Mouse (Mus musculus) E14TG2a.4 (cell line): ENCODE data around the gene Rwdd1.

ENCODE experiments used
- H3K27me3 ChIP-seq: 2 replicates; pipeline ENCODE4 v1.6.1; 2014; ENCODE audit warnings: low read length, control low read depth; ENCODE audit not compliant: insufficient read depth
- H3K36me3 ChIP-seq: 2 replicates; pipeline ENCODE4 v1.6.1; 2014; ENCODE audit warnings: low read length, control low read depth; ENCODE audit not compliant: insufficient read depth
- H3K4me1 ChIP-seq: replicated peaks from 2 replicates; pipeline ENCODE4 v1.6.1; 2014; ENCODE audit warnings: low read depth, low read length, control low read depth
- H3K4me3 ChIP-seq: replicated peaks from 2 replicates; pipeline ENCODE4 v1.5.1; 2014; ENCODE audit warnings: mild to moderate bottlenecking, low read length
- H3K9me3 ChIP-seq: 2 replicates; pipeline ENCODE4 v1.6.1; 2014; ENCODE audit warnings: low read length, control low read depth
- CTCF ChIP-seq: conservative IDR thresholded peaks from 2 replicates; pipeline ENCODE4 v1.5.1; 2014; ENCODE audit warnings: low read length
- NANOG ChIP-seq: IDR thresholded peaks from 2 replicates; pipeline ENCODE4 v1.6.1; 2014; ENCODE audit warnings: borderline replicate concordance, low read length, mixed read lengths
- POU5F1 ChIP-seq: IDR thresholded peaks from 2 replicates; pipeline ENCODE4 v1.6.1; 2014; ENCODE audit warnings: low read length, borderline replicate concordance

The Rwdd1 gene

DNA sequence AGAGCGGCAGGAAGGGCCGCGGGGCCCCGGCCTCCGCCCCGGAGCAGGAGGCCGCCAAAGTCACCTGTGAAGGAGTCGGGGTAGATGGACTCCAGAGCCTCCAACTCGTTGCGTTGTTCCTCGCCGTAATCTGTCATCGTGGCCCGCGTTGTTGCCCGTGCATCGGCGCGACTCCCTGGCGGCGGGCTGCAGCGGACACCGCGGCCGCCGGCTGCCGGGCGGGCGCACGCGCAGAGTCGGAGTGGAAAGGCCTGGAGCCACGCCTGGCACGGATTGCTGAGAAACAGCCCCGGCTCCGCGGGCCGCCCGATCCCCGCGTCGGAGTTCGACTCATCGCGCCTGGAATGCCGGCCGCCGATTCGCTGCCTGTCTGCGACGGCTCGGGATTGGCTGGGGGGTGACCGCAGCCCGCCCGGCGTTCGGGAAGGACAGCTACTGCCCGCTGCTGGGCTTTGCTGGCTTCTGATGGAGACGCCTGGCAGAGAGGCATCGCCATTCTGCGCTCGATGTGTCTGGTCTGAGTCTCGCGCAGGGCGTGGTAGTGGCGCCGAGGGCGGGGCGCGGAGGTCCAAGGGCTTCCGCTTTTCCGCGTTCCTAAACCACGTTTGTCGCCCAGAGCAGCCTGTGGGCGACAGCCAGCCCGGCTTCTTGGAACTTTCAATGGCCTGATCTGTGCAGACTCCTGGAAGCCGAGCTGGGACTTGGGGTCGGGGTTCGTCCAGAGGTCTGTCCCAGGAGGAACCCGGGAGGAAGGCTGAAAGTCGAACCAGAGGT is at the start of gene Rwdd1:
TSS of gene Rwdd1 (minus strand) at position 323 of the 774 bp plus-strand sequence.
- peaks cover 40% of the 10 kb centered on the region for H3K4me1 ChIP-seq
- no peaks in the 10 kb centered on the region for H3K27me3 ChIP-seq
- no peaks in the 10 kb centered on the region for H3K9me3 ChIP-seq
- peak within 1 kb of the TSS; percentile 95 for H3K4me3 ChIP-seq
- TF ChIP-seq CTCF (no peak), NANOG (no peak)
- H3K36me3 ChIP-seq, result peaks cover 18% of the 10 kb centered on the region

DNA sequence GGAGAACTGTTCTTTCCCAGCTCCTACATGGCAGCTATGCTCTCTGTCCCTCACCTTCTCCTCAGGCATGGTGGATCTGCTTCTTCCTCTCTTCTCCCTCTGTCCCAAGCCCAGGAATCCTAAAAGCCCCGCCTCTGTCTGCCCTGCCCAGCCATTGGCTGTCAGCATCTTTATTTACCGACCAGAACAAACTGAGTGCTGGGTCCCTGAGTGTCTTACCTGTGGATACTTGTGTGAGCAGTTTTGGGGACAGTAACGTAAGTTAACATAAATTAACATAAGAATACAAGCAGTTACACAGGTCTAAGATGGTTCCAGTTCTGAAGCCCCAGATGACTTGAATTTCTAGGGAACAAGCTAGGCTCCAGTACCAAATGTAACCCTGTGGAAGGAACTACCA is 47.2 kb upstream of the Rwdd1 start:
- TF ChIP-seq NANOG (no peak), POU5F1 (no peak), CTCF (no peak)
- Histone ChIP-seq H3K4me1 (peaks cover 9% of the 10 kb centered on the region), H3K36me3 (no peaks in the 10 kb centered on the region), H3K9me3 (no peaks in the 10 kb centered on the region), H3K4me3 (no peak overlapping the region), H3K27me3 (no peaks in the 10 kb centered on the region)

DNA sequence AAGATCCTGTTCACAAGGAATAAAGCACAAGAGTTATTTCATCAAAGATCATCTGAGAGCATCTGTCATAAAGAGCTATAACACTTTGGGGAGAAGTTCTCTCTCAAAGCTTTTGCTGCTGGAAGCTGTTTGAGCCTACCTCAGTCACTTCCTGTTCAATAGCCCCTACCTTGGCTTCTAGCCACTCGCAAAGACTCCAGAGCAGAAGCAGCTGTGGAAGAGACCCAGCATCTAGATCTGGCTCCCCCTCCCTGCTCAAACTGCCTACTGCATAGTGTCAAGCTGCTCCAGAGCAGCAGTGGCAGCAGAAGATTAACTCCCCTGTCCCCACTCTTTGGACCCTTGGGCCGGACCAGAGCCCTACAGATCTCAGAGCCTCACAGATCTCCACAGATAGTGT is 34.6 kb upstream of the Rwdd1 start:
- Histone ChIP-seq H3K27me3 (no peaks in the 10 kb centered on the region), H3K4me3 (no peak overlapping the region)
- TF ChIP-seq NANOG (no peak), CTCF (no peak), POU5F1 (no peak)

DNA sequence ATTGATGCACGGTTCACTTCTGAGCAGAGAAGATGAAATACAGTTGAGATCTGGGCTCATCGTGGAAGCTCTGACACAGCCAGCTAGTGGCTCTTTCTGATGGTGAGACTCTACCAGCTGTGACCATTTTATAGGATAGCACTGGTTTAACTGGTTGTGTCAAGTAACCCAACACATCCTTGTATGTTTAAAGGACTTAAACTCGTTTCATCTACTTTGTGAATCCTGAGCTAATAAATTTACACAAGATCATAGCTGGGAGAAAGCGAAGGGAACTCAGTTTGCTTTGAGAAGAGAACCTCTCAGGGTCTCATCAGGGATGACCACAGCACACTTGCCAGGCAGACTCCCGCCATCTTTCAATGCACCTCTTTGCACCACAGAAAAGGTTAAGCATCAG is 24.8 kb upstream of the Rwdd1 start, which contains the start of gene Calhm4:
TSS of gene Calhm4 (minus strand) at position 101 of the 400 bp plus-strand sequence.
- Histone ChIP-seq H3K9me3 (no peaks in the 10 kb centered on the region), H3K4me3 (no peak within 1 kb of the TSS), H3K36me3 (no peaks in the 10 kb centered on the region), H3K4me1 (no peaks in the 10 kb centered on the region), H3K27me3 (no peaks in the 10 kb centered on the region)
- TF ChIP-seq CTCF (no peak), NANOG (no peak), POU5F1 (no peak)

More for the DNA sequence above, 34.6 kb upstream of the Rwdd1 start:
- H3K4me1 ChIP-seq, result no peaks in the 10 kb centered on the region
- H3K9me3 ChIP-seq, result no peaks in the 10 kb centered on the region
- no peaks in the 10 kb centered on the region for H3K36me3 ChIP-seq

DNA sequence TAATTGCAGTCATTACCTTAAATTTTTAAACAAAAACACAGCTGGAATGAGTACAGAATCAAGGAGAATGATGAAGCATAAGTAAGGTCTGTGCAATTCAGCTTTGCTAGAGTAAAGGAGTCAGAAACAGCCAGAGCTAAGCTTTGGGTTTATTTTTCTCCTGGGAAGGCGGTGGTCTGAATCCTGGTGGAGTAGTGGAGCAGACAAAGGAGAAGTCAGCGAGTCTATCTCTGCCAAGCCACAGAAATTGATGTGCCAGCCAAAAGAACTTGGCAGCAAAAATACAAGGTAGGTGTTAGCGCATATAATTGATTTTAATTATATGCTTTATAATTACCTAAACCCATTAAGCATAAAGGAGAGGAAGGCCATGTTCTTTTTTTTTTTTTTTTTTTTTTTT is 18.0 kb upstream of the Rwdd1 start, which contains the start of gene Trappc3l:
TSS of gene Trappc3l (plus strand) at position 197 of the 400 bp plus-strand sequence.
- Histone ChIP-seq H3K9me3 (no peaks in the 10 kb centered on the region), H3K36me3 (no peaks in the 10 kb centered on the region)
- TF ChIP-seq NANOG (no peak), POU5F1 (no peak), CTCF (no peak)

DNA sequence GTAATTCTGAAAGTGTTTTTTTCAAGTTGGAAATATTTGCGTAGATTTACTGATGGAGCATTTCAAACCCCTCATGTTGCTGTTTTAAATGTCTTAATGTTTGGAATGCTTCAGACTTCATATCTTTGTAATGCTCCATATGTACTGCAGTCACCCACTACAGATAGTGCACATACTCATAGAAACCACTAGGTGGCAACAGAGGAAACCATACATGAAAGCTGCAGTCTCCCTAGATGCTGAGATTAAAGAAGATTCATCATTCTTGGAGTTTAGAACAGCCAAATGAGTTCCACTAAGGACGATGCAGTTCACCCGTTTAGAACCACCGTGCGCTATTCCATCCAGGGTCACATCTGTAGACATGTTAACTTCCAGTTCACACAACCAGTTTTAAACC is 17.2 kb upstream of the Rwdd1 start:
- H3K4me1 ChIP-seq, result peaks cover 12% of the 10 kb centered on the region
- H3K36me3 ChIP-seq, result no peaks in the 10 kb centered on the region
- 0 out of 2 replicates have a peak, but pooled peaks cover 5% of the 10 kb centered on the region for H3K27me3 ChIP-seq
- no peaks in the 10 kb centered on the region for H3K9me3 ChIP-seq
- H3K4me3 ChIP-seq, result no peak overlapping the region
- no peak for TF ChIP-seq NANOG
- peak; percentile 87 for TF ChIP-seq CTCF

More for the DNA sequence above, 18.0 kb upstream of the Rwdd1 start, which contains the start of gene Trappc3l:
- H3K27me3 ChIP-seq, result 0 out of 2 replicates have a peak, but pooled peaks cover 5% of the 10 kb centered on the region
- peaks cover 12% of the 10 kb centered on the region for H3K4me1 ChIP-seq
- no peak within 1 kb of the TSS for H3K4me3 ChIP-seq

DNA sequence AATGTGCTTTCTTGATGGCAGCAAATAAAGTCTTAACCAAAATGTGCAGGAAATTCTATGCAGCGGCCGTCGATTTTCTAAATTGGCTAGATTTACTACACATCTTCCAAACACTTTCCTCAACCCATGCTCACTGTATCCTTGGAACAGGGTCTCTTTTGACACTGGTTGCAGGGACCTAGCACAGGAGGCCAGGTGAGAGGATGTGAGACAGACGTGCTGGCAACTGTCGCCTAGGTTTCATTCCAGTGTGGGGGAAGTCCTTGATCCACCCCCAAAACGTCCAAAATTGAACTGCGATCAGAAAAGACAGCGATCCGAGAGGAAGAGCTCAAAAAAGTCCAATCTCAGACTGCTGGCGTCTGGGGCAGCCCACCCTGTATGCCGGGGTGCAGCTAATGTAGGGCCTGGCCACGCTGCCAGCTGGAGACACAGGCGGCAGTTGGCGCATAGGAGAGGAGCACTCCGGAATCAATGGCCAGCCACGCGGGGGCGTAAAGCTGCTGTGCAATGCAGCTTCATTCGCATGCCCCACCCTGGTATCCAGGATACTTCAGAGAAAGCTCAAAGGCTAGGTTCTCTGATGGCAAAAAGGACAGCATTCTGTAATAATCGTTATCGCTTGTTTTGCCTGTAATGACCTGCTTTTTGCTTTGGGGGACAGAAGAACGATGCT is 14.3 kb upstream of the Rwdd1 start:
- H3K4me3 ChIP-seq, result peak overlapping the region; percentile 49
- 0 out of 2 replicates have a peak, but pooled peaks cover 5% of the 10 kb centered on the region for H3K27me3 ChIP-seq
- peaks cover 21% of the 10 kb centered on the region for H3K4me1 ChIP-seq
- H3K36me3 ChIP-seq, result no peaks in the 10 kb centered on the region
- no peaks in the 10 kb centered on the region for H3K9me3 ChIP-seq
- no peak for TF ChIP-seq NANOG
- no peak for TF ChIP-seq POU5F1
- peak; percentile 29 for TF ChIP-seq CTCF

DNA sequence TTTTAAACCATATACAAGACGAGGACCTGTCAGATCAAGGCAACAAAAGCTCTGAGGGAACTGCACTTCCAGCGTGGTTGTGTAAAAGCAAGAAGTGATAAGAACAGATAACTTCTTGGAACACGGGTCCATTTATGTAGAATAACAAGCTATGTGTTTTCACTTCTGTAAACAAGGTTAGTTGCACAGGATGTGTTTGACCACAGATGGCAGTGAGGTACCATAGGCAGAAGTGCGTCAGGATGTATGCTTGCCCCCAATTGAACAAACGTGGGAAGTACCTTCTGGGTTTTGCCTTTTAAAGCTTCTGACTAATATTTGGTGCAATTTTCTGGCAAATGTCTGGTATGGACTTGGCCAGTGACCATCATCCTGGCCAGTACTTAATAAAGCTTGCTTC is 10.9 kb upstream of the Rwdd1 start:
- TF ChIP-seq CTCF (no peak), POU5F1 (no peak), NANOG (no peak)
- Histone ChIP-seq H3K27me3 (0 out of 2 replicates have a peak, but pooled peaks cover 5% of the 10 kb centered on the region), H3K4me3 (no peak overlapping the region), H3K36me3 (no peaks in the 10 kb centered on the region), H3K4me1 (peaks cover 21% of the 10 kb centered on the region), H3K9me3 (no peaks in the 10 kb centered on the region)
